Mouse (Mus musculus) liver, postnatal 0 days (tissue): ENCODE data around the gene Prkar1a. TPM values are rescaled to one million over a fixed set of nuclear protein-coding genes. Genes with fewer than 3 reads are reported as not detected.

Source experiments
- ATAC-seq: fragments of 200-750 bp; cut with Nextera tagmentation; 2 replicates; pipeline ENCODE4 v1.8.0; 2017; ENCODE audit warnings: mild to moderate bottlenecking, moderate library complexity
- DNase-seq: peaks from one replicate; pipeline ENCODE4 v3.0.0-alpha.2; 2016
- H3K27ac ChIP-seq: fragments of 300-500 bp; sonication (generic); 2 replicates; pipeline ENCODE4 v1.5.1; 2014; ENCODE audit warnings: antibody characterized with exemption, moderate library complexity, mild to moderate bottlenecking, low read depth
- H3K27me3 ChIP-seq: fragments of 300-500 bp; sonication (generic); 2 replicates; pipeline ENCODE4 v1.6.1; 2014; ENCODE audit warnings: low read length, control low read depth, mixed read lengths; ENCODE audit not compliant: insufficient read depth
- H3K36me3 ChIP-seq: fragments of 300-500 bp; sonication (generic); replicated peaks from 2 replicates; pipeline ENCODE4 v1.6.1; 2014; ENCODE audit warnings: mild to moderate bottlenecking, control low read depth, low read length, moderate library complexity, mixed read lengths; ENCODE audit not compliant: insufficient read depth
- H3K4me1 ChIP-seq: fragments of 300-500 bp; sonication (generic); 2 replicates; pipeline ENCODE4 v1.6.1; 2014; ENCODE audit warnings: antibody characterized with exemption, mild to moderate bottlenecking, control low read depth; ENCODE audit not compliant: insufficient read depth
- H3K4me2 ChIP-seq: fragments of 300-500 bp; sonication (generic); 2 replicates; pipeline ENCODE4 v1.6.1; 2014; ENCODE audit warnings: low read depth, mild to moderate bottlenecking, low read length, moderate library complexity, mixed read lengths
- H3K4me3 ChIP-seq: fragments of 300-500 bp; sonication (generic); 2 replicates; pipeline ENCODE4 v1.5.1; 2014; ENCODE audit warnings: low read depth, low read length
- H3K9ac ChIP-seq: fragments of 300-500 bp; sonication (generic); replicated peaks from 2 replicates; pipeline ENCODE4 v1.6.1; 2014; ENCODE audit warnings: mild to moderate bottlenecking, moderate library complexity
- H3K9me3 ChIP-seq: fragments of 300-500 bp; sonication (generic); 2 replicates; pipeline ENCODE4 v1.6.1; 2016; ENCODE audit warnings: mild to moderate bottlenecking, control low read depth, low read length, mixed read lengths
- CTCF ChIP-seq: sonication (generic); IDR thresholded peaks from 2 replicates; pipeline ENCODE4 v1.5.1; 2016; ENCODE audit warnings: antibody characterized with exemption, low read depth
- EP300 ChIP-seq: IDR thresholded peaks from 2 replicates; pipeline ENCODE4 v1.6.1; 2016; ENCODE audit warnings: antibody characterized with exemption, low read depth, mild to moderate bottlenecking
- WGBS: fragments of 180-500 bp; shearing (Covaris S2); extraction: QIAGEN DNeasy Blood & Tissue Kit; methylation state at CpG from one replicate; pipeline ENCODE4 v1.1.7; 2014; ENCODE audit not compliant: insufficient replicate concordance; 5-methylcytosine and 5-hydroxymethylcytosine counted together
- polyA plus RNA-seq: library from polyadenylated mRNA; unstranded; fragments of >200 nt; fragmentation: Nextera tagmentation; extraction: Ambion mirVana; gene quantifications from 2 replicates; pipeline ENCODE4 v1.2.1, GENCODE M21; 2015

Prkar1a gene
- polyA plus RNA-seq, 1 experiment from 2014 or later = 124 TPM

GRCm38 (mm10) chr11:109629021-109629521, 20.1 kb upstream of the Prkar1a start:
- no peak overlapping the region for H3K9ac ChIP-seq
- DNase-seq (no peak), ATAC-seq (no peak)
- H3K4me3 ChIP-seq = no peak overlapping the region
- no peaks in the 10 kb centered on the region for H3K36me3 ChIP-seq
- WGBS = 71% methylated on average over 10 of the region's 10 CpGs
- no peaks in the 10 kb centered on the region for H3K27me3 ChIP-seq
- no peak overlapping the region for H3K27ac ChIP-seq
- H3K9me3 ChIP-seq = no peaks in the 10 kb centered on the region
- H3K4me2 ChIP-seq = no peak overlapping the region
- 0 out of 2 replicates have a peak, but pooled peaks cover 2% of the 10 kb centered on the region for H3K4me1 ChIP-seq
- no peak for TF ChIP-seq CTCF
- no peak for TF ChIP-seq EP300

GRCm38 (mm10) chr11:109634928-109635327, 14.3 kb upstream of the Prkar1a start:
- TF ChIP-seq CTCF (no peak), EP300 (no peak)
- Histone ChIP-seq H3K4me3 (no peak overlapping the region), H3K27me3 (no peaks in the 10 kb centered on the region), H3K9me3 (no peaks in the 10 kb centered on the region), H3K27ac (no peak overlapping the region), H3K4me1 (no peaks in the 10 kb centered on the region), H3K9ac (no peak overlapping the region), H3K4me2 (no peak overlapping the region), H3K36me3 (no peaks in the 10 kb centered on the region)
- WGBS = 78% methylated on average over 9 of the region's 9 CpGs
- DNase-seq (no peak), ATAC-seq (no peak)

- Histone ChIP-seq H3K36me3 (no peaks in the 10 kb centered on the region), H3K9me3 (no peaks in the 10 kb centered on the region), H3K27me3 (no peaks in the 10 kb centered on the region), H3K27ac (no peak overlapping the region), H3K4me1 (no peaks in the 10 kb centered on the region), H3K9ac (no peak overlapping the region), H3K4me3 (no peak overlapping the region), H3K4me2 (no peak overlapping the region)
- ATAC-seq = no peak
- 57% methylated on average over 6 of the region's 6 CpGs for WGBS
- no peak for TF ChIP-seq EP300
- TF ChIP-seq CTCF = no peak
- no peak for DNase-seq
These were observed 13.3 kb upstream of the Prkar1a start for GRCm38 (mm10) chr11:109635871-109636395.

- no peak for ATAC-seq
- no peak for DNase-seq
- H3K4me2 ChIP-seq = no peak overlapping the region
These were observed 7.5 kb upstream of the Prkar1a start for GRCm38 (mm10) chr11:109641498-109642222.

GRCm38 (mm10) chr11:109648510-109648909, 695 bp upstream of the Prkar1a start:
- H3K27ac ChIP-seq = peak overlapping the region; percentile 42; the same call in 1 of the 2 replicates
- H3K9ac ChIP-seq = no peak overlapping the region
- WGBS = 19% methylated on average over 7 of the region's 7 CpGs
- H3K4me3 ChIP-seq = no peak overlapping the region
- ATAC-seq = no peak
- H3K9me3 ChIP-seq = no peaks in the 10 kb centered on the region
- peaks cover 34% of the 10 kb centered on the region for H3K4me1 ChIP-seq
- H3K27me3 ChIP-seq = no peaks in the 10 kb centered on the region
- peak; percentile 29 for DNase-seq
- TF ChIP-seq CTCF = no peak
- no peak for TF ChIP-seq EP300
- peaks cover 1% of the 10 kb centered on the region for H3K36me3 ChIP-seq
- 0 out of 2 replicates have a peak overlapping the region, but pooled peaks have one; percentile 98 for H3K4me2 ChIP-seq

More at GRCm38 (mm10) chr11:109641498-109642222, 7.5 kb upstream of the Prkar1a start:
- no peaks in the 10 kb centered on the region for H3K4me1 ChIP-seq
- no peak overlapping the region for H3K4me3 ChIP-seq
- no peaks in the 10 kb centered on the region for H3K36me3 ChIP-seq
- H3K9ac ChIP-seq = no peak overlapping the region
- TF ChIP-seq EP300 (no peak), CTCF (no peak)
- H3K27ac ChIP-seq = no peak overlapping the region
- WGBS = 66% methylated on average over 5 of the region's 5 CpGs
- no peaks in the 10 kb centered on the region for H3K9me3 ChIP-seq
- no peaks in the 10 kb centered on the region for H3K27me3 ChIP-seq

- no peak for TF ChIP-seq CTCF
- H3K27me3 ChIP-seq = no peaks in the 10 kb centered on the region
- H3K36me3 ChIP-seq = peaks cover 14% of the 10 kb centered on the region
- peak overlapping the region; percentile 58 for H3K9ac ChIP-seq
- peak overlapping the region; percentile 81 for H3K4me3 ChIP-seq
- 2% methylated on average over 31 of the region's 31 CpGs for WGBS
- no peaks in the 10 kb centered on the region for H3K9me3 ChIP-seq
- ATAC-seq (peak; percentile 43), DNase-seq (peak; percentile 66)
- H3K4me2 ChIP-seq = peak overlapping the region; percentile 98
- peaks cover 38% of the 10 kb centered on the region for H3K4me1 ChIP-seq
- peak overlapping the region; percentile 93 for H3K27ac ChIP-seq
These were observed 933 bp downstream of the Prkar1a start for GRCm38 (mm10) chr11:109649975-109650701.
